Mouse (Mus musculus): ENCODE results near the gene Crot.
"Not testable (repeated sequence)": the region's sequence is repeated elsewhere in the genome, so short reads cannot be mapped to it uniquely, and the experiment has no call there.

Gene Crot

DNA sequence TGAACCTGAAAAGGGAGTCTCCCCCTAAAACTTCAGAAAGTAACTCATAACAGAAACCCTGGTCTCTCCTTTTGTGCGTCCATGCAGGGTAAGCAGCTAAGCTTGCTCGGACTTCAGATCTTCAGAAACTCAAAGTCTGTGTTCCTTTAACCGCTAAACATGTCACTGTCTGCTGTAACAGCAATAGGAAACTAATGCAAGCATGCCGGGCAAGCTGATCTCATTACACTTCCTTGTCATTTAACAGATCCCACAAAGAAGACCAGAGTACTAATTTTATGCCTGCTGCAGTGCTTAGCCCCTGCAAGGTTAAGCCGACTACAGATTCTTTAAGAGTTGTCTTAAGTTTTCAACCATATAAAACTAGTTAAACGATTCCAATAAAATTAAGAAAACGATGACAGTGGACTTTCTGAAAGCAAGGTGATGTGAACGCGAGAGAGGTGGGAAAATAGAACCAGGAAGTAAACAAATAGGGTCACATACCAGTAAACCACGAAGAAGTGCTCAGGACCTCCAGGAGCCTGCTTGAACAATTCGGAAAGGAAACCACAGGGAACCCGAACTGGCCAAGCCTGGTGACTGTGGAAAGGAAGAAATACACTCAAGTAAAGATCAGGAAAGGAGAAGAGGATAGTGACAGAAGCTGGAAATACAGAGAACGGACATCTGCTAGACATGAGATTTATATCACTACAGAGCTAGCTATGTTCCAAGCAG lies 998 bp downstream of the Crot start:
- DNase-seq (ENCODE audit: low spot score): no peak

GRCm38 (mm10) chr5:8991626-8992025 lies 5.5 kb downstream of the Crot start:
- DNase-seq (ENCODE audit: low spot score): no peak

- DNase-seq (ENCODE audit: low spot score): no peak
These were observed 6.6 kb downstream of the Crot start for GRCm38 (mm10) chr5:8990526-8990925.

DNA sequence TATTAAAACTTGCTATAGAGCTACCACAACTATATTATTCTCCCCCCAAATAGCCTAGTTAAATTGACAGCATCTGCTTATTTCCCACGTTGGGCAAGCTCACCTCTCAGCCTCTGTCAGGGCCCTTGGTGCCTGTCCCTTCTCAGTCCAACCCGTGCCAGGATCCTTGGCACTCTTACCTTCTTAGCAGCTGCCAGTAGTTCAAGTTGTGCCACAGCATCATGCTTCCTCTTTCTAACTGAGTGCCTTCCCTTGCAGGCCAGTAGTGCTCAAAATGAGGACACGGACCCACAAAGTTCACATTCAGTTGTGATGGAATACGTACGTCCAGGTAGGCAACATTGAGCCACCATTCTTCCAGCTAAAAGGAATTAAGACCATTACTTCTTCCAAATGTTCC lies 9.2 kb downstream of the Crot start:
- no peak for DNase-seq (ENCODE audit: low spot score)

GRCm38 (mm10) chr5:8985470-8985869 lies 11.7 kb downstream of the Crot start:
- no peak for DNase-seq (ENCODE audit: low spot score)

DNA sequence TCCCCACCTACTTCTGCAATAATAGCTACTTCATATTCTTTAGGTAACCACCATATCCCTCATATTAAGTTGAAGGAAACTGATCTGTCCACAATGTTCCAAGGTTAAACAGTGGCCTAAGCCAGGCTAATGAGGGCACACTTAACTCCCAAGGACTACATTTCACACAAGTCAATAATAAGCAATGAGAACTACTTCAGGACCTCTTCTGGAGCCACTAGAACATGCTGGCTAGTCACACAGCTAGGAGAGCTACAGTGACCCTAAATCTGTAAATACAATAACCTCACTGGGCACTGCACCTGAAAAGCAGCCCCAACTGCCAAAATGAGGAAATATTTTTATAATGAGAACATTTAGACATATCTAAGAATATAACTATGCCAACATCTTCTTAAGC lies 22.4 kb downstream of the Crot start:
- no peak for DNase-seq (ENCODE audit: low spot score)

DNA sequence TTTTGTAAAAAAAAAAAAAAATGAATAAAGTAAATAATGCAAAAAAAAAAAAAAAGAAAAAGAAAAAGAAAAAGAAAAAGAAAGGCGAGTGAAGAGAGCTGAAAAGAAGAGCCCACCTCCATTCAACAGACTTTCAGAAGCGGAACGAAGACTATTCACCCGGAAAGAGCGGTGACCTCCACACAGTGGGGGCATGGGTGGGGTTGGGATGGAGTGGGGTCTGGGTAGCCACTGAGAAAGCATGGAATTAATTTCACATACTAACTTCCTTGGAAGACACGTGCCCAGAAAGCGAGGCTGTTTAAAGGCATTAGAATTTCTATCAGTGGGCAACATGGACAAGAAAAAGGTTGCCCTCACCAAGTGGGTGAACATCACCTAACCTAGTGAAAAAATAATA lies 24.8 kb downstream of the Crot start:
- DNase-seq (ENCODE audit: low spot score): no peak

- DNase-seq (ENCODE audit: low spot score): no peak
These were observed 26.4 kb downstream of the Crot start for GRCm38 (mm10) chr5:8970694-8971093.

DNA sequence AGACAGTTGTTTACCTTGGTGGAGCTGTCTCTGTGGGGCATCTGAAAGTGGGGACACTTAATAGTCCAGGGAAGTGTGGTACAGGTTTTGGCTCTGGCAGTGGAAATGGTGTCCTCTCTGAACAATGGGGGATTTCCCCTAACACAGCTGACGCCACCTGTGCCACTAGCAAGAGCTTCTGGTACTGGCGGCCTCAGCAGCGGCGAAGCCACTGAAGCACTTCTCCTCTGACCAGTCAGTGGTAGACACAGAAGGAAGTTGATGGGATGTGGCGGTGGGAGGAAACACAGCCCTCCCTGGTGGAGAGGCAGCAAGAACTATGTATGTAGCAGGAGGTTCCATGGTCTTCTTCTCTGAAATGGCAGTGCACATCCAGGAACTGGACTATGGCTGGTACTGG lies 32.6 kb downstream of the Crot start:
- DNase-seq (ENCODE audit: low spot score): no peak

DNA sequence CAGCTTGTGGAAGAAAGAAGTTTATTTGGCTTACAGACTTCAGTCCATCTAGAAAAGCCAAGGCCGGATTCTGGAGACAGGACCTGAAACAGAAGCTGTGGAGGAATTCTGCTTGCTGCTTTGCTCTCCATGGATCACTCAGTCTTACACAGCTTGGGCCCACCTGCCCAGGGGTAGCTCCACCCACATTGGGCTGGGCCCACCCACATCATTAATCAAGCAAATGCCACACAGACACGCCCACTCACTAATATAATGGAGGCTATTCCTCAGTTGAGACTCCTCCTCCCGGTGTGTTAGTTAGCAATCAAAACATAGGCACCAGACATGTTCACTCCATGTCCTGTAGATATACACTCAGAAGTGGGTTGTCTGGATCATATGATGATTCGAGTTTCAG lies 36.6 kb downstream of the Crot start:
- DNase-seq (ENCODE audit: low spot score): no peak

DNA sequence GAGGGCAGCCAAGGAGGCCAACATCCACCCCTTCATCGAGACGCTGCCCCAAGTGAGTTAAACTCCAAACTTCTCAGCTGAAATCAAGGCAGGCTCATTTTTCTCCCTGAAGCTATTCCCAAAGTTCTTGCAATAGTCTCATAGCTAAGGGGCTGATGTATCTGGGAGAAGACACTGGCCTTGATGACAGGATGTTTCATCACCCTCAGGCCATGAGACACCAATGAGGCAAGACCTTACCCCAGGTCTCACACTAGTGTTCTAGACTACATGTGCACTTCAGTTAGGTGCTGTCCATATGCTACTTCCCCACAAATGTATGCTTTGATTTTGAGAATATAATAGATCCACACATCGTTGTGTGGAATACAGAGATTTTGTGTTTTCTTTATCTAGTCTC lies 41.6 kb downstream of the Crot start:
- no peak for DNase-seq (ENCODE audit: low spot score)

GRCm38 (mm10) chr5:8953660-8954059 lies 43.5 kb downstream of the Crot start:
- DNase-seq (ENCODE audit: low spot score): no peak

GRCm38 (mm10) chr5:8947423-8948110 lies 49.6 kb downstream of the Crot start:
- no peak for DNase-seq (ENCODE audit: low spot score)

GRCm38 (mm10) chr5:8943836-8944235 lies 53.3 kb downstream of the Crot start:
- no peak for DNase-seq (ENCODE audit: low spot score)

GRCm38 (mm10) chr5:8941266-8941665 lies 55.9 kb downstream of the Crot start:
- not testable (repeated sequence) for DNase-seq (ENCODE audit: low spot score)

DNA sequence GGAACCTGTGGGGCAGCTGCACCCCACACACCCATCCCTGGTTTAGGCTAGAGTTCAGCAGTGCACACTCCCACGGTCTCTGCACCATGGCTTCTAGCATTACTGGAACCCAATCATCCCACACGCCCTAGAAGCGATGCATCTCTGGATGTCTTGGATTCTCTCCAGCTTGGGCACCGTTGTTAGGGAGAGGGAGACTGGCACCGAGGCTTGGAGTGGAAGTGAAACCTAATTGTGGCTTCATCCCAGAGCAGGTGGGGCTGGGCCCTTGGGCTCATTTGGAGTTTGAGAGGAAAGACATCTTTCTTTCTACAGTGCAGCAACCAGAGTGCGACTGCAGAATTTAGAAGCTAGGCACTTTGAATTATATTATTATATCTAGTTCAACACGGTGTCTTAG lies 59.2 kb downstream of the Crot start:
- DNase-seq (ENCODE audit: low spot score): no peak

DNA sequence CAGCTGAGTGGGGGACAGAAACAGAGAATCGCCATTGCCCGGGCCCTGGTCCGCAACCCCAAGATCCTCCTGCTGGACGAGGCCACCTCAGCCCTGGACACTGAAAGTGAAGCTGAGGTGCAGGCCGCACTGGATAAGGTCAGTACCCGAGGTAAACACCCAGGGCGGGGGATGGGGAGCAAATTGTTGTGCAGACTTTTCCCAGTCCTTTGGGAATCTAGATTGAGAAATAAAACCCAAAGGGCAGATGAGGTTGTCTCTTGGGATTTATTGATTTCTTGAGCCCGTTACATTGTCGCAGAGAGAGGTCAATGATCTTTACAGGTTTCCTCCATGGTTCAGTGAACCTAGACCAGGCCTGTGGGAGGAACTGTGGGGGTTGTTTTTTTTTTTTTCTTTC lies 68.7 kb downstream of the Crot start:
- no peak for DNase-seq (ENCODE audit: low spot score)

DNA sequence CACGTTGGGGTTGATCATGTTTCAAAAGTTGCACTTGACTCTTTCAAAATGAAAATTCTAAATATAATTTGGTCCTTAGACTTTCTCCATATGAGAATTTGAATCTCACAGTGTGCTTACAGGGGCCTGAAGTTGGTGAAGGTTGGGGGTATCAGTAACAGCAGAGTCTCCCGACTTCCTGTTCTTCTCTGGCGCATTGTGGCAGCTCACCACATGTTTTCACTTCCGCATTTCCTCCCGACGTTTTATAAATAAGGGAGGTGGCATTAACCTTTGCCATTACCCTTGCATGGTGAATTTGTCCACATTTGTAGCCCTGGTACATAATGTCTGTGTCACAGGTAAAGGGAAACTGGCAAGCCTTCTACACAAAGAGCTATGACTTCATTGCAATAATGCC lies 80.1 kb downstream of the Crot start:
- no peak for DNase-seq (ENCODE audit: low spot score)

DNA sequence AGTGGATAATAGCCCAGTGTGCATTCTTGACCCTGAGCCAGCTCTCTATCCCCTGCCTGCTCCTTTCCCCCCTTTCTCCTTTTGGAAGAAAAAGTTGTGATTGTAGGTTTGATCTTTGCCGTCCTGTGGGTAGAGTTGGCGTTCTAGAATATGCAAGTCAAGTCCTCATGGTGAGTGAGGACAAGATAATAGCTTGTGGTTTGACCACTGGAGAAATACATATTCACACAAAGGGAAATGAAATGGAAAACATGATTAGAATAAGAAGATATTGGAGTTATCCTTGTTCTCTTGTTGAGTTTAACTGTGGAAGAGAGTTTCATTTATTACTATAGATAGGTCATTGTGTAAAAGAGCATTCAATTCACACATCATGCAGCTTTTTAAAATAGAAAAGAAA lies 80.7 kb downstream of the Crot start:
- DNase-seq (ENCODE audit: low spot score): no peak
